Mouse (Mus musculus): ENCODE results near the gene Hrk. TPM values are rescaled to one million over a fixed set of nuclear protein-coding genes. Genes with fewer than 3 reads are reported as not detected.

The Hrk gene
- polyA plus RNA-seq, 1 experiment from 2014 or later = 3.5 TPM

GRCm38 (mm10) chr5:118149711-118150110 is 14.7 kb upstream of the Hrk start:
- Histone ChIP-seq H3K9me3 (ENCODE audit: control insufficient read depth, low read length) (no peaks in the 10 kb centered on the region), H3K36me3 (ENCODE audit: control insufficient read depth, insufficient read depth, low read length) (no peaks in the 10 kb centered on the region), H3K27ac (ENCODE audit: low read depth, low read length) (no peak overlapping the region), H3K4me1 (ENCODE audit: control insufficient read depth, insufficient read depth, low read length) (peaks cover 37% of the 10 kb centered on the region), H3K4me2 (ENCODE audit: low read depth, low read length) (no peak overlapping the region), H3K27me3 (ENCODE audit: control insufficient read depth, insufficient read depth, low read length) (no peaks in the 10 kb centered on the region), H3K4me3 (ENCODE audit: low read depth, low read length) (no peak overlapping the region), H3K9ac (replicated peaks; ENCODE audit: low read depth, low read length) (no peak overlapping the region)
- WGBS = 81% methylated on average over 3 of the region's 3 CpGs
- no peak for ATAC-seq (ENCODE audit: low read depth)

DNA sequence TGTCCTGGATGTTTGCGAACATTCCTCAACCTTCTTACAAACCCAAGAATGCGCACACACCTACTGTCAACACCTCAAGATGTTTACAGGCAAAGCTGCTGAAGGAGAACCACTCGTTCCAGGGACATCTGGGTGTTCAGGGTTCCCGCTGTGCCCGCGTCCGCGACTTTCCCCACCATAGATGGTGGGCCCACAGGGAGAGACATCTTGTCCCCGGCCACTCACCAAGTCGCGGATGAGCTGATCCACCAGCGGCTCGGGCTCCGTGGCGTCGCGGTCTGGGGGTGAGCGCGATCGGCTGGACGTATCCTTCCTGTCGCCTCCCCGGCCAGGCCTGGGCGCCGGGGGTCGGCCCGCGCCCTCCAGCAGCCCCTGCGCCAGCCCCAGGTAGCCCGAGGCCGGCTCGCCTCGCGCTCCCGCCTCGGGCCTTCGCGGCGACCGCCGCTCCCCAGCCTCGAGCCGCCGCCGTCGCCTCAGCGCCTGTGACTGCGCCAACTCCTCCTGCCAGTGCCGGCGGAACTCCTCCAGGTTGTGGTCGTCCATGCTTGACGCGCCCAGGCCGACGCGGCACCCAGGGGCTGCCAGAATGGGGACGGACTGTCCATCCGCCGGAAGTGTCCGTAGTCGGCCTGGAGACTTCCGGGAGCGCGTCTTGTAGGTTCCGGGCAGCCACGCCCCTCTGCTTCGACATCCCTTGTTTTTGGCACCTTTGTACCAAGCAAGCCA is 9.4 kb upstream of the Hrk start, which contains the start of gene Fbxw8:
TSS of gene Fbxw8 (minus strand) at position 626 of the 726 bp plus-strand sequence.
- WGBS = under 1% methylated on average over 65 of the region's 67 CpGs
- ATAC-seq (ENCODE audit: low read depth) = peak; percentile 91
- peaks cover 11% of the 10 kb centered on the region for H3K4me1 ChIP-seq (ENCODE audit: control insufficient read depth, insufficient read depth, low read length)
- peak within 1 kb of the TSS; percentile 79 for H3K4me2 ChIP-seq (ENCODE audit: low read depth, low read length)
- H3K27ac ChIP-seq (ENCODE audit: low read depth, low read length) = 0 out of 2 replicates have a peak within 1 kb of the TSS, but pooled peaks have one; percentile 44
- no peaks in the 10 kb centered on the region for H3K27me3 ChIP-seq (ENCODE audit: control insufficient read depth, insufficient read depth, low read length)
- peak within 1 kb of the TSS; percentile 84 for H3K4me3 ChIP-seq (ENCODE audit: low read depth, low read length)
- H3K9me3 ChIP-seq (ENCODE audit: control insufficient read depth, low read length) = no peaks in the 10 kb centered on the region
- H3K9ac ChIP-seq (replicated peaks; ENCODE audit: low read depth, low read length) = peak within 1 kb of the TSS; percentile 88
- no peaks in the 10 kb centered on the region for H3K36me3 ChIP-seq (ENCODE audit: control insufficient read depth, insufficient read depth, low read length)

DNA sequence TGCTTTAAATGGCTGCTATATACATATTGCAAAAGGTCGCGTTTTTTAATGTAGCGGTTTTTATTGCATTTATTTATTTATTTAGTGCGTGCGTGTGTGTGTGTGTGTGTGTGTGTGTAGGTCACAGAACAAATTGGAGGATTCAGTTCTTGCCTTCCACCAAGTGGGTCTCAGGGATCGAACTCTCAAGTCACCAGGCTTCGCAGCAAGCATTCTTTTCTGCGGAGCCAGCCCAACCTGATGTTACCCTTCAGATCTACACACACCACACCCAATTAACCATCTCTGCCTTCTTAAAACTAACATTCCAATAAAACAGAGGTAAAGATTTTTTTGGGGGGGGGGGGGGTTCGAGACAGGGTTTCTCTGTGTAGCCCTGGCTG is 8.9 kb upstream of the Hrk start:
- H3K4me3 ChIP-seq (ENCODE audit: low read depth, low read length) = peak overlapping the region; percentile 84
- H3K27me3 ChIP-seq (ENCODE audit: control insufficient read depth, insufficient read depth, low read length) = no peaks in the 10 kb centered on the region
- peak overlapping the region; percentile 79 for H3K4me2 ChIP-seq (ENCODE audit: low read depth, low read length)
- H3K9ac ChIP-seq (replicated peaks; ENCODE audit: low read depth, low read length) = peak overlapping the region; percentile 88
- no peak overlapping the region for H3K27ac ChIP-seq (ENCODE audit: low read depth, low read length)
- H3K4me1 ChIP-seq (ENCODE audit: control insufficient read depth, insufficient read depth, low read length) = peaks cover 11% of the 10 kb centered on the region
- no peaks in the 10 kb centered on the region for H3K36me3 ChIP-seq (ENCODE audit: control insufficient read depth, insufficient read depth, low read length)
- WGBS = 19% methylated on average over 8 of the region's 9 CpGs
- 0 out of 2 replicates have a peak, but pooled peaks have one; percentile 2 for ATAC-seq (ENCODE audit: low read depth)
- H3K9me3 ChIP-seq (ENCODE audit: control insufficient read depth, low read length) = no peaks in the 10 kb centered on the region

DNA sequence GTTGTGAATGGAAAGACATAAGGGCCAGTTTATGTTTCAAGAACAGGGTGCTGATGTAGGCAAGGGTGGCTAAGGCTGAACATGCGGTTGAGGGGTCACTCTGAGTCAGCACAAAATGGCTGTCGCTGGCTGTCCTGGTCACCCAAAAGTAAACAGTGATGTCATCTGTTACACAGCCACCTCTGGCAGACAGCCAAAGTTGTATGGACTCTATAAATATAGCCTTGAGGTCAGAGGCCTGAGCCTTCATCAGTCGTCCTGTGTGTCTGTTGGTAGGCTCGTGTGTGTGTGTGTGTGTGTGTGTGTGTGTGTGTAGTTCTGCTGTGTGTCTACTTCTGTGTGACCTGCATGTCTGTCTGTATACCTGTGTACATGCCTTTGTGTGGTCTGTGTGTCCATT is 7.5 kb upstream of the Hrk start:
- 49% methylated on average over 4 of the region's 4 CpGs for WGBS
- H3K4me3 ChIP-seq (ENCODE audit: low read depth, low read length) = no peak overlapping the region
- peaks cover 11% of the 10 kb centered on the region for H3K4me1 ChIP-seq (ENCODE audit: control insufficient read depth, insufficient read depth, low read length)
- no peaks in the 10 kb centered on the region for H3K27me3 ChIP-seq (ENCODE audit: control insufficient read depth, insufficient read depth, low read length)
- no peaks in the 10 kb centered on the region for H3K9me3 ChIP-seq (ENCODE audit: control insufficient read depth, low read length)
- no peak overlapping the region for H3K9ac ChIP-seq (replicated peaks; ENCODE audit: low read depth, low read length)
- H3K4me2 ChIP-seq (ENCODE audit: low read depth, low read length) = no peak overlapping the region
- no peak for ATAC-seq (ENCODE audit: low read depth)
- no peaks in the 10 kb centered on the region for H3K36me3 ChIP-seq (ENCODE audit: control insufficient read depth, insufficient read depth, low read length)
- H3K27ac ChIP-seq (ENCODE audit: low read depth, low read length) = no peak overlapping the region

DNA sequence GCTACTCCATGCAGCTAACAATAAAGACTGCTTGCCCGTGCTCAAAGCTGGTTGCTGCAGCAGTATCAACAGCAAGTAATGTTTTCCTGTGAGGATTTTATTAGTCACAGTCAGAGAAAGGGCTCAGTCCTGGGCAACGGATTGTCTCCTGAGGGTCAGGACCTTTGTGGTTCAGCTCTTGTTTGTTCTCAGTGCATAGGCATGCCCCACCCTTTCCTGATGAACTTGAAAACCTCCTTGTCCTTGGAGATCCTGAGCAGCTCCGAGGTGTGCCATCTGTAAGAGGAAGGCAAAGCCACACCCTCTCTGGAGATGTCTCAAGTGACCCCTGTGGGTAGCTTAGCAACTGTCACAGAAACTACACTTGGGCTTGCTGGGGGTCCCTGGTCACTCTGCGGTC is 3.8 kb upstream of the Hrk start:
- Histone ChIP-seq H3K4me1 (ENCODE audit: control insufficient read depth, insufficient read depth, low read length) (no peaks in the 10 kb centered on the region), H3K4me2 (ENCODE audit: low read depth, low read length) (no peak overlapping the region), H3K27me3 (ENCODE audit: control insufficient read depth, insufficient read depth, low read length) (0 out of 2 replicates have a peak, but pooled peaks cover 2% of the 10 kb centered on the region), H3K27ac (ENCODE audit: low read depth, low read length) (no peak overlapping the region), H3K9me3 (ENCODE audit: control insufficient read depth, low read length) (no peaks in the 10 kb centered on the region), H3K36me3 (ENCODE audit: control insufficient read depth, insufficient read depth, low read length) (no peaks in the 10 kb centered on the region), H3K4me3 (ENCODE audit: low read depth, low read length) (no peak overlapping the region), H3K9ac (replicated peaks; ENCODE audit: low read depth, low read length) (no peak overlapping the region)
- no peak for ATAC-seq (ENCODE audit: low read depth)
- WGBS = 37% methylated on average over 4 of the region's 4 CpGs

DNA sequence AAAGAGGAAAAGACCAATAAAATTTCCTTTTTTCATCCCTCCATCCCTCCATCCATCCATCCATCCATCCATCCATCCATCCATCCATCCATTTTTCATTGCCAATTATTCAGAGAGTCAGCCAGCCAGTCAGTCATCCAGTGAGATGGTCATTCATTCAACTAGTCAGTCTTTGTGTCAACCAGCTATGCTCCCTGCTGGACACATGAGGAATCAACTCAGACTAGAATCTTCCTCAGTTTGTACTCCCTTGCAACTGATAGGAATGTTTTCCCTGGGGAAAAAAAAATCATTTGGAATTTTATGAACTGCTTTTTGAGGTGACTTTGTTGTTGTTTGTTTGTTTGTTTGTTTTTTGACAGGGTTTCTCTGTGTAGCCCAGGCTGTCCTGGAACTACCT is 1.0 kb downstream of the Hrk start:
- ATAC-seq (ENCODE audit: low read depth) = no peak
- no peaks in the 10 kb centered on the region for H3K36me3 ChIP-seq (ENCODE audit: control insufficient read depth, insufficient read depth, low read length)

GRCm38 (mm10) chr5:118167561-118167995 is 3.1 kb downstream of the Hrk start:
- Histone ChIP-seq H3K4me3 (ENCODE audit: low read depth, low read length) (no peak overlapping the region), H3K9me3 (ENCODE audit: control insufficient read depth, low read length) (no peaks in the 10 kb centered on the region), H3K4me2 (ENCODE audit: low read depth, low read length) (no peak overlapping the region), H3K9ac (replicated peaks; ENCODE audit: low read depth, low read length) (no peak overlapping the region), H3K27me3 (ENCODE audit: control insufficient read depth, insufficient read depth, low read length) (peaks cover 20% of the 10 kb centered on the region), H3K27ac (ENCODE audit: low read depth, low read length) (no peak overlapping the region), H3K4me1 (ENCODE audit: control insufficient read depth, insufficient read depth, low read length) (peaks cover 2% of the 10 kb centered on the region; the same call in 1 of the 2 replicates), H3K36me3 (ENCODE audit: control insufficient read depth, insufficient read depth, low read length) (no peaks in the 10 kb centered on the region)
- no peak for ATAC-seq (ENCODE audit: low read depth)
- WGBS = 42% methylated on average over 8 of the region's 8 CpGs

More for the DNA sequence above, 1.0 kb downstream of the Hrk start:
- Histone ChIP-seq H3K4me3 (ENCODE audit: low read depth, low read length) (no peak overlapping the region), H3K27me3 (ENCODE audit: control insufficient read depth, insufficient read depth, low read length) (peaks cover 13% of the 10 kb centered on the region), H3K9me3 (ENCODE audit: control insufficient read depth, low read length) (no peaks in the 10 kb centered on the region), H3K27ac (ENCODE audit: low read depth, low read length) (no peak overlapping the region), H3K9ac (replicated peaks; ENCODE audit: low read depth, low read length) (no peak overlapping the region), H3K4me2 (ENCODE audit: low read depth, low read length) (no peak overlapping the region), H3K4me1 (ENCODE audit: control insufficient read depth, insufficient read depth, low read length) (0 out of 2 replicates have a peak, but pooled peaks cover 2% of the 10 kb centered on the region)

DNA sequence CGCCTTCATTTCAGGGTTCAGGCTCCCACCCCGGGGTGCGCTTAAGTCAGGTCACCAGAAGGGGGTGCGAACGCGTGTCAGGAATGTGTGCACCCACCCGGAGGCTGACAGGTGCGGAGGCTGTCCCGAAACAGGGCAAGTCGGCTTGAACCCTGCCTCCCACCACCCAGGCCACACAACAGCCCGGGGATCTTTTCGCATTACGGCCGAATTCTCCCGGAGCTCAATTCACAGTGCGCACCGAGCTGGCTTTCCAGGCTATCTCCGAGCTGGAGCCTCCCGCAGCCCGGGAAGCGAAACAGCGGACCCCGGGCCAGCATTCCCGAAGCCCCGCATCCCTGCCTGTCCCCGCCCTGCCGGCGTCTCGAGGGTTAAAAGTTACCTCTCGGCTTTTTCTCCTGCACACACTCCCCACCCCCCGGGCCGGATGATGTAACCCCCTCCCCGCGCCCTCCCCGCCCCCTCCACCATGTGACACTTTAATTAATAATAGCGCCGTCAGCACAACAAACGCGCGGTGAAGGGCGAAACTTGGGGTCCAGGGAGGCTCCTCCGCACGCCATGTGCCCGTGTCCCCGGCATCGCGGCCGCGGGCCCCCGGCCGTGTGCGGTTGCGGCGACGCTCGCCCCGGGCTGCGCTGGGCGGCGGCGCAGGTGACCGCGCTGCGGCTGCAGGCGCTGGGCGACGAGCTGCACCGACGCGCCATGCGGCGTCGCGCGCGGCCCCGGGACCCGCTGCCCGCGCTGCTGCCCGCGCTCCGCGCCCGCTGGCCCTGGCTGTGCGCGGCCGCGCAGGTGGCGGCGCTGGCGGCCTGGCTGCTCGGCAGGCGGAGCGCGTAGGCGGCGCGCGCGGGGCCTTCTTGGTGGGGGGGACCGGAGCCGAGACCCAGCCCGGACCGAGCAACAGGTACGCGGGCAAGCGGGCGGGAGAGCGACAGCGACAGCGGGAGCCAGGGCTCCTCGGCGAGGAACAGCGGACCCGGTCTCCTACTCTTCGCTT is 5.1 kb downstream of the Hrk start:
- peak overlapping the region; percentile 50 for H3K4me3 ChIP-seq (ENCODE audit: low read depth, low read length)
- ATAC-seq (ENCODE audit: low read depth) = peak; percentile 47
- H3K9ac ChIP-seq (replicated peaks; ENCODE audit: low read depth, low read length) = peak overlapping the region; percentile 72
- H3K9me3 ChIP-seq (ENCODE audit: control insufficient read depth, low read length) = no peaks in the 10 kb centered on the region
- no peak overlapping the region for H3K27ac ChIP-seq (ENCODE audit: low read depth, low read length)
- under 1% methylated on average over 74 of the region's 117 CpGs for WGBS
- peak overlapping the region; percentile 95 for H3K4me2 ChIP-seq (ENCODE audit: low read depth, low read length)
- peaks cover 29% of the 10 kb centered on the region for H3K27me3 ChIP-seq (ENCODE audit: control insufficient read depth, insufficient read depth, low read length)
- H3K4me1 ChIP-seq (ENCODE audit: control insufficient read depth, insufficient read depth, low read length) = peaks cover 2% of the 10 kb centered on the region; the same call in 1 of the 2 replicates
- no peaks in the 10 kb centered on the region for H3K36me3 ChIP-seq (ENCODE audit: control insufficient read depth, insufficient read depth, low read length)
